Mouse (Mus musculus): ENCODE measurements at regions not wholly inside any gene's neighbourhood (a gene's known extent, or its start where the extent isn't known, plus 50 kb on each side); places are given as distances from the start of the nearest gene placed in this dataset.
A peak's percentile ranks its signal among the peaks of the same experiment; 100 is the strongest.

GRCm38 (mm10) chr6:133972054-133972705, 63.3 kb upstream of the Etv6 start:
- Histone ChIP-seq H3K4me1 (ENCODE audit: control insufficient read depth, insufficient read depth, low read length) (no peaks in the 10 kb centered on the region), H3K27ac (replicated peaks; ENCODE audit: low read depth, low read length) (no peak overlapping the region), H3K4me2 (ENCODE audit: low read depth, low read length) (no peak overlapping the region), H3K36me3 (replicated peaks; ENCODE audit: control insufficient read depth, insufficient read depth, low read depth, low read length) (no peaks in the 10 kb centered on the region), H3K27me3 (ENCODE audit: control insufficient read depth, insufficient read depth, low read length) (no peaks in the 10 kb centered on the region), H3K9ac (replicated peaks; ENCODE audit: low read length) (no peak overlapping the region), H3K9me3 (replicated peaks; ENCODE audit: control insufficient read depth, low read length) (no peaks in the 10 kb centered on the region), H3K4me3 (ENCODE audit: low read depth, low read length) (no peak overlapping the region)
- ATAC-seq (replicated peaks; ENCODE audit: insufficient number of reproducible peaks, low FRiP score, low TSS enrichment, low read depth), result no peak
- DNase-seq (ENCODE audit: low spot score), result no peak
- 64% methylated on average over 6 of the region's 6 CpGs for WGBS

- 80% methylated on average over 7 of the region's 7 CpGs for WGBS
- Histone ChIP-seq H3K27ac (replicated peaks; ENCODE audit: low read depth, low read length) (no peak overlapping the region), H3K9ac (replicated peaks; ENCODE audit: low read length) (no peak overlapping the region), H3K4me1 (ENCODE audit: control insufficient read depth, insufficient read depth, low read length) (no peaks in the 10 kb centered on the region), H3K36me3 (replicated peaks; ENCODE audit: control insufficient read depth, insufficient read depth, low read depth, low read length) (no peaks in the 10 kb centered on the region), H3K4me2 (ENCODE audit: low read depth, low read length) (no peak overlapping the region), H3K27me3 (ENCODE audit: control insufficient read depth, insufficient read depth, low read length) (no peaks in the 10 kb centered on the region), H3K4me3 (ENCODE audit: low read depth, low read length) (no peak overlapping the region), H3K9me3 (replicated peaks; ENCODE audit: control insufficient read depth, low read length) (no peaks in the 10 kb centered on the region)
- no peak for DNase-seq (ENCODE audit: low spot score)
- ATAC-seq (replicated peaks; ENCODE audit: insufficient number of reproducible peaks, low FRiP score, low TSS enrichment, low read depth), result no peak
Observed at GRCm38 (mm10) chr6:133973205-133973838, 62.2 kb upstream of the Etv6 start.

GRCm38 (mm10) chr6:133975951-133976350, 59.5 kb upstream of the Etv6 start:
- 67% methylated on average over 1 of the region's 1 CpGs for WGBS
- no peaks in the 10 kb centered on the region for H3K27me3 ChIP-seq (ENCODE audit: control insufficient read depth, insufficient read depth, low read length)
- H3K9ac ChIP-seq (replicated peaks; ENCODE audit: low read length), result no peak overlapping the region
- no peaks in the 10 kb centered on the region for H3K36me3 ChIP-seq (replicated peaks; ENCODE audit: control insufficient read depth, insufficient read depth, low read depth, low read length)
- H3K4me1 ChIP-seq (ENCODE audit: control insufficient read depth, insufficient read depth, low read length), result no peaks in the 10 kb centered on the region
- H3K4me3 ChIP-seq (ENCODE audit: low read depth, low read length), result no peak overlapping the region
- no peak overlapping the region for H3K4me2 ChIP-seq (ENCODE audit: low read depth, low read length)
- no peak for ATAC-seq (replicated peaks; ENCODE audit: insufficient number of reproducible peaks, low FRiP score, low TSS enrichment, low read depth)
- DNase-seq (ENCODE audit: low spot score), result no peak
- H3K27ac ChIP-seq (replicated peaks; ENCODE audit: low read depth, low read length), result no peak overlapping the region
- H3K9me3 ChIP-seq (replicated peaks; ENCODE audit: control insufficient read depth, low read length), result no peaks in the 10 kb centered on the region

GRCm38 (mm10) chr6:133976854-133977253, 58.6 kb upstream of the Etv6 start:
- H3K27me3 ChIP-seq (ENCODE audit: control insufficient read depth, insufficient read depth, low read length), result no peaks in the 10 kb centered on the region
- H3K4me3 ChIP-seq (ENCODE audit: low read depth, low read length), result no peak overlapping the region
- ATAC-seq (replicated peaks; ENCODE audit: insufficient number of reproducible peaks, low FRiP score, low TSS enrichment, low read depth) (no peak), DNase-seq (ENCODE audit: low spot score) (no peak)
- H3K9me3 ChIP-seq (replicated peaks; ENCODE audit: control insufficient read depth, low read length), result no peaks in the 10 kb centered on the region
- H3K27ac ChIP-seq (replicated peaks; ENCODE audit: low read depth, low read length), result no peak overlapping the region
- H3K36me3 ChIP-seq (replicated peaks; ENCODE audit: control insufficient read depth, insufficient read depth, low read depth, low read length), result no peaks in the 10 kb centered on the region
- WGBS, result 60% methylated on average over 6 of the region's 6 CpGs
- no peak overlapping the region for H3K4me2 ChIP-seq (ENCODE audit: low read depth, low read length)
- no peaks in the 10 kb centered on the region for H3K4me1 ChIP-seq (ENCODE audit: control insufficient read depth, insufficient read depth, low read length)
- H3K9ac ChIP-seq (replicated peaks; ENCODE audit: low read length), result no peak overlapping the region

GRCm38 (mm10) chr6:133983804-133984514, 51.5 kb upstream of the Etv6 start:
- DNase-seq (ENCODE audit: low spot score) (no peak), ATAC-seq (replicated peaks; ENCODE audit: insufficient number of reproducible peaks, low FRiP score, low TSS enrichment, low read depth) (0 out of 2 replicates have a peak, but pooled peaks have one; percentile 56)
- Histone ChIP-seq H3K27ac (replicated peaks; ENCODE audit: low read depth, low read length) (no peak overlapping the region), H3K9ac (replicated peaks; ENCODE audit: low read length) (no peak overlapping the region), H3K9me3 (replicated peaks; ENCODE audit: control insufficient read depth, low read length) (no peaks in the 10 kb centered on the region), H3K36me3 (replicated peaks; ENCODE audit: control insufficient read depth, insufficient read depth, low read depth, low read length) (no peaks in the 10 kb centered on the region), H3K4me1 (ENCODE audit: control insufficient read depth, insufficient read depth, low read length) (no peaks in the 10 kb centered on the region), H3K27me3 (ENCODE audit: control insufficient read depth, insufficient read depth, low read length) (no peaks in the 10 kb centered on the region), H3K4me3 (ENCODE audit: low read depth, low read length) (no peak overlapping the region), H3K4me2 (ENCODE audit: low read depth, low read length) (no peak overlapping the region)
- 69% methylated on average over 10 of the region's 10 CpGs for WGBS

GRCm38 (mm10) chr6:133984666-133985355, 50.7 kb upstream of the Etv6 start:
- Histone ChIP-seq H3K9me3 (replicated peaks; ENCODE audit: control insufficient read depth, low read length) (no peaks in the 10 kb centered on the region), H3K4me2 (ENCODE audit: low read depth, low read length) (no peak overlapping the region), H3K4me3 (ENCODE audit: low read depth, low read length) (no peak overlapping the region), H3K4me1 (ENCODE audit: control insufficient read depth, insufficient read depth, low read length) (no peaks in the 10 kb centered on the region; the same call in 1 of the 2 replicates), H3K36me3 (replicated peaks; ENCODE audit: control insufficient read depth, insufficient read depth, low read depth, low read length) (no peaks in the 10 kb centered on the region), H3K9ac (replicated peaks; ENCODE audit: low read length) (no peak overlapping the region), H3K27me3 (ENCODE audit: control insufficient read depth, insufficient read depth, low read length) (no peaks in the 10 kb centered on the region), H3K27ac (replicated peaks; ENCODE audit: low read depth, low read length) (no peak overlapping the region)
- peak; percentile 23 for DNase-seq (ENCODE audit: low spot score)
- 28% methylated on average over 16 of the region's 16 CpGs for WGBS
- peak; percentile 50; the same call in 1 of the 2 replicates for ATAC-seq (replicated peaks; ENCODE audit: insufficient number of reproducible peaks, low FRiP score, low TSS enrichment, low read depth)

All from embryonic facial prominence, embryonic 11.5 days (tissue).